Mouse (Mus musculus) layer of hippocampus, adult 18-20 months (tissue): ENCODE measurements around the gene Naa20. TPM values are rescaled to one million over a fixed set of nuclear protein-coding genes. Genes with fewer than 3 reads are reported as not detected.

Source experiments
- DNase-seq, 2 experiments: peaks; one replicate each; pipeline ENCODE4 v3.0.0; 2022; ENCODE audit warnings: low spot score in 2 of 2
- long read RNA-seq: library from polyadenylated mRNA; stranded (forward); transcript quantifications from one replicate; pipeline ENCODE4 v2.0.0, GENCODE M21; 2021
- total RNA-seq, 2 experiments: library from RNA; stranded (reverse); gene quantifications; 2 replicates each; pipeline ENCODE4 v1.2.3; 2021

Naa20 gene
- total RNA-seq = 10 to 100 TPM; 66.3 to 68.5 TPM
- long read RNA-seq, transcript Naa20-202 (6 exons, 1,142 nt) = major isoform, 35 of 48 reads
- long read RNA-seq, partial matches to known transcripts = 3 of 48 reads
- long read RNA-seq, other reads (novel, unspliced or antisense) = 8 of 48 reads

DNA sequence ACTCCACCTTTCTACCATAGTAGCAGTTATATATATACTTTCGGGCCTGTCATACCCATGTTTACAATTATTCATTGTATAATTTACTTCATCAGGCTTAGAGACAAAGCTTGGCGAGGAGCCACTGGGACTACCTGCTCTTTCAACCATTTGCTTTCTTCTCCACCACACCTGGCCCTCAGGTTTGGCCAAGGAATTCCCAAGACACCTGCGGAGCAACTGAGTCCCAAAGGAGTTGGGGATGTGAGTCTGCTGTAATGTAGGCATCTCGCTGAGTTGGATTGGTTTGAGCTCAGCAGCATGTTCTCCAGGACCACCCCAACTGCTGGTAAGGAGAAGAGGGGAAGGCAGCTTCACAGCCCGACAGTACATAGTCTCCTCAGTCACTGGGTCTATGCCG lies at the start of gene Naa20:
TSS of gene Naa20 (plus strand) at position 239 of the 400 bp plus-strand sequence.
- DNase-seq = no peak

DNA sequence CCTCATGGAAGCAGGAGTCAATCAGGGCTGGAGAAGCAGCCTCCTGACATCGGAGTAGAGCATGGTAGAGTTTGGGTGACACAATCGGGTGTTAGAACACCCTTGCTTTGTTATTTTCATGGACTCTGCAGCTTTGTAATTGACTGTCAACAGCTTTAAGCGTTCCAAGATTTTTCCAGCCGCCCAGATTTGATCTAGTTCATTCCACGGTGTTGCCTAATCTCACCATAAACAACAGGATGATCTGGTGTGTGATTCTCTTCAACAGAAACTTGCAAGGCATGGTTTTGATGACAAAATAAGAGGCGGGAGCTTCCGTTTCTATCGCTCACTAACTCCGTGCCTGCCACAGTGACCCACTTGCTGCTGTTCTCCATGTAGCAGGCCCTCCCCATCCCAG lies 46.1 kb upstream of the Naa20 start:
- DNase-seq = no peak

DNA sequence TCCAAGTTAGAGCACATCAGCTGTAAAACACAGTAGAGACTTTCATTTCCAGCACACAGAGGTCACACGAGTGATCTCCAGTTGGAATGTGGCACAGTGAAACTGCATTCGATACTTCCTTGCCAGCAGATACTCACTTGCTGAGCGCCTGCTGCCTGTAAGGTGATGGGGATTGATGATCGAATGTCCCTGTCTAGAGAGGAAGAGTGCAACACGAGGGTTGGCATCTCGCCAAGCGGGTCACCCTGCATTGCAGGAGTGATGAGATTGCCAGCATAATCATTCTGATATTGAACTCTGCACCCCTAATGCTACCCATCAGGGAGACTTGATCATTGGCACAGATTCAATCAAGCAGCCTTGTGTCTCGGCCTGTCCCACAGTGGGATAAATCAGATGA lies 44.0 kb upstream of the Naa20 start:
- no peak for DNase-seq

DNA sequence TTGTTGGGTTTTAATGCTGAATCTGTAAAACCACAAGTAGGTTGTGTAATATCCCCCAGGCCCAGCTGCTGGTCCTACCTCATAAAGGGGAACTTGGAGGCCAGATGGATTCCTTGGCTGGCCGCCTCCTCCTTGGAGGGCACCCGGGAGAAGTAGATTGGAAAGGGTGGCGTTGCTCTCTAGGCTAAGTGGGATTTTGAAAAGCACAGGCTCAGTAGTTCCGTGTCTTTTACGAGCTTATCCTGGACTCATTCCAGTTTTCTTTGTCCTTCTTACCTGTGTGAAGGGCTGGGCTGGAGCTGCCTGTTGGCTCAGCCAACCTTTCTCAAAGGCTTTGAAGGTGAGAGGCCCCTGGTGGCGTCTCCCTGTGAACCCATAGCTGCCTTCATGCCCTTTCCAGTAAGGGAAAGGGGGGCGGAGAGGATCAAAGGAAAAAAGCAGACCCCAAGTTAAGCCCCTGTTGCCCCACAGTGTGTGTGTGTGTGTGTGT lies 42.4 kb upstream of the Naa20 start:
- DNase-seq = peak in 1 of 2 experiments; percentile 41

DNA sequence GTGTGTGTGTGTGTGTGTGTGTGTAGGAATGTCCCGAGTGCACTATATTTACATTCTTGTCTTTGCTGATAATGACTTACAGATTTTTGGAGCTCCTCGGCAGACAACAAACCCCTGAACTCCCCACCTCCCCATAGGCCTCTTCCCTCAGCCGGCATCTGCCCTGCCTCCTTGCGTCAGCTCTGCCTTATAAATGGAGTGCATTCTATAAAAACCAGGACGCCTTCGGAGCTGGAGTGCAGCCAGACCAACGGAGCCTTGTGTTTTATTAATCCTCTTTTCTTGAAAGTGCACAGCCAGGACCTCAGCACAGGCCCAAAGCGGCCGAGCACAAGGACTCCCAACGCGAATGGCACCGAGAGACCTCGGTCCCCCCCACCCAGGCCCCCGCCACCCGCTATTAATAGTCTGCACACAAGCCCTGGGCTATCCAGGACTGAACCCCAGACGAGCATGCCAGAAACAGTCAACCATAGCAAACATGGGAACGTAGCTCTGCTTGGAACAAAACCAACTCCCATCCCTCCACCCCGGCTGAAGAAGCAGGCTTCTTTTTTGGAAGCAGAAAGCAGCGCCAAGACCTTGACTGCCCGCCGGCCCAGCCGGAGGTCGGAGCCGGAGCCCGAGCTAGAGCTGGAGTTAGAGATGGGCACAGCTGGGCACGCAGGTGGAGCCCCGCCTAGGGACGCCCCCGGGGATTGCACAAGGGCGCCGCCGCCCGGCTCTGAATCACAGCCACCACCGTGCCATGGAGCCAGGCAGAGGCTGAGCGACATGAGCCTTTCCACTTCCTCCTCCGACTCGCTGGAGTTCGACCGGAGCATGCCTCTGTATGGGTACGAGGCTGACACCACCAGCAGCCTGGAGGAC lies 41.7 kb upstream of the Naa20 start:
- DNase-seq = peak; percentile 82 to 94

- no peak for DNase-seq
Measured at GRCm38 (mm10) chr2:145861193-145862123, 40.4 kb upstream of the Naa20 start.

- DNase-seq = peak in 1 of 2 experiments; percentile 30
Measured at GRCm38 (mm10) chr2:145862206-145862817, 39.6 kb upstream of the Naa20 start.

GRCm38 (mm10) chr2:145865344-145865743 lies 36.6 kb upstream of the Naa20 start:
- no peak for DNase-seq

GRCm38 (mm10) chr2:145866238-145866637 lies 35.7 kb upstream of the Naa20 start:
- no peak for DNase-seq

GRCm38 (mm10) chr2:145866695-145867449 lies 35.0 kb upstream of the Naa20 start:
- no peak for DNase-seq

DNA sequence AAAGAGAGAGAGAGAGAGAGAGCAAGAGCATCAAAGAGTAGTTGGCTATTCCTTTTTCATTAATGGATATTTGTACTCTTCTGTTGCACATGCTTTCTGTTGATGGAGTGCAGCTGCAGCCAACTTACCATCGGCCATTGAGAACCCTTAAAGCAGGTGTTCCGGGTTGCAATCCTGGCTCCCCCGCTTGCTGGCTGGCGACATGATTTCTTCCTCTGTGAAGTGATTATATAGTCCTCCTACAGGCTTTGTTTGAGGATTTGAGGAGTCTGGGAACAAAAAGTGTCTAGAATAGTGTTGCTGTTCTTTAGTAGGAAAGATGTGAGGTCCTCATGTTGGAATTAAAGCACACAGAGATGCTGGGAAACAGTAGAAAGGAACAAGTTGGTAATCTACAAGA lies 30.6 kb upstream of the Naa20 start:
- peak in 1 of 2 experiments; percentile 35 for DNase-seq

DNA sequence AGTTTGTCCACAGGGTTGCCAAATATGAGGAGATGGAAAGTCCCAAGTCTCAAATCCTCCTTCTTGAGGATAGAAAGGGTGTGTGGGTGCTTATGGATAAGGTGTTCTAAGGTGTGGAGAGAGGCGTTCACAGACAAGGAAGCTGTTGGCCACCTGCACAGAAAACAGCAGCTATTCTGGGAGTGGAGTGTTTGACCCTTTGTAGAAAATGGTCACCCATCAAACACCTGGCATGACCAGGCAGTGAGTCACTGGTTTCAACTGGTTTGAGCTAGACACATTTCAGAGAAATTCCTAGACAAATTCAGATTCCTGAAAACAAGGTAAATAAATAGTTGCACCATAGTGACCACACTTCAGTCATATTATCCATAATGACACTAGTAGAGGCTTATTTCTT lies 29.8 kb upstream of the Naa20 start:
- no peak for DNase-seq

- no peak for DNase-seq
Measured at GRCm38 (mm10) chr2:145873953-145874352, 27.9 kb upstream of the Naa20 start.

DNA sequence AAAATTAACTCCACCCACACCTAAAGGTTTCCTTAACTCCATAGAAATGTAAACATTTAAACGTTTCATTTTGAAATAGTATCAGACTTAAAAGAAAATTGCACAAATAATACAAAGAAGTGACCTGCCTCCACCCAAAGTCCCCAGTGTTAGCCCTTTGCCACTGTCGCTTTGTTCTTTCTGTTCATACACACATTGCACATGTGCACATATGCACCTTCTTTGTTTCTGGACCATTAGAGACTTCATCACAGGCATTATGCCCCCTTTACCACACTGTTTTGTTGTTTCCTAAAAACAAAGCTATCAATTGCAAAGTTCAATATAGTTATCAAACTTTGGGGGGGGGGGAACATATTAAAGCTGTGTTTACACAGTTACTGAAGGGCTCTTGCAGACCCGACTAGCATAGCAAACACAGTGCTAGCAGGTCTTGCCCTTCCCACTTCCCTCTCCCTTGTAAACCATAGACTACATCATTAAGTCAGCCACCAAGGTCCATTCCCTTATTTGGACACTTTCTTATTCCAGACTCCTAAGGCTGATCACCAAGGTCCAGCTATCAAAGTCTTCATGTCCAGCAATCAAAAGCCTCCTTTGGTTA lies 26.9 kb upstream of the Naa20 start:
- DNase-seq = no peak

GRCm38 (mm10) chr2:145877191-145877590 lies 24.7 kb upstream of the Naa20 start:
- DNase-seq = no peak

DNA sequence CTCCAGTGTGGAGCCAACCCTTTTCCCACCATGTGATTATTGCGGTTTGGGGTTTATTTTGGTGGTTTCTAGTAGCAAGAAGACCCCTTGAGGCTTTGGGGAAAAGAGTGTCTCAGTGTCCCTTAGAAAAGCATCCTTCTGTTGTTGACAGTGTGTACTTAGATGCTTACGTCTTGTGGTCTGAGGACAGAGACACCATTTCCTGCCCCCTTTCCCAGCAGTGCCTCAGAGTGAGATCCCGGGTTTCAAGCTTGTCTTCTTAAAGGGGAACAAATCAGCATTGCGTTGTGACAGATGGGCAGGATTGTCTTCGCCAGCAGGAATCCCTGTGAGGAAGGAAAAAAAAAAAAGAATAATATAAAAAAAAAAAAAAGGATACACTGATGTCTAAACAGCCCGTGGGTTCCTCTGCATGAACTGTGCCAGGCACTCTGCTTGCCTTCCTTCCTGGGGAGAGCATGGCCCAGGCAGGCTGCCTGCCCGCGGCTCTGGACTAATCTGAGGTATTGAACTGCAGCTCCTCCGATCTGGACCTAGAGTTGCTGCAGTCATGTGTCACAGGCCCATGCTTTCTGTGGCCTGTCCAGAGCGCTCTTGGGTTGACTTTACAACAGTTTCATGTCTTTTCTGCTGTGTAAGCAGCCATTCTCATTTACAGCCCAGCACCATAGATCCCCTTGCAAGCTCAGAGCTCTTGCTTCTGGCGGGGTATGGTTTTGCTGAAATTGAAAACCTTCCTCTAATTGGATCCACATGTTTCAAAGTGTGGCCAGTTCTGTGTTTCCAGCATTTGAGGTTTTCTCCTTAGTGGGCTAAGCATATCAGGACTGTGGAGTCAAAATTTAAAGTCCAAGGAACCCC lies 20.8 kb upstream of the Naa20 start:
- no peak for DNase-seq

DNA sequence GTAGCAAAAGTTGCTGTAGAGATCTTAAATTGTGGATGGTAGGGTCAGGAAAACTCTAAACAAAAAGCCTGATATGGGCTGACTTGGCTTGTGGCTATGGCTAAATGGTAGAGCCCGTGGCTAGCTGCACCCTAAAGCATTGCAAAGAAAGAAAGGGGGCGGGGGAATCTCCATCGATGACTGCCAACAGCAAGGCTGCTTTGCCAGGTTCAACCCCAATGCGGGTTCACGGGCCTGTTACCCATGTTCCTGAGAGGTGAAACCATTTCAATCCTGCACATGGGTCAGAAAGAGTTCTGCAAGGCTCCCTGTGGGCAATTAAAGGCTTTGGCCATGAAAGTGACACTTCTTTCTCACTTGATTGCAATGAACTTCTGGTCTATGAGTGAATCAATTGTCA lies 20.0 kb upstream of the Naa20 start:
- DNase-seq = no peak

GRCm38 (mm10) chr2:145882398-145882797 lies 19.5 kb upstream of the Naa20 start:
- DNase-seq = no peak
